Mouse (Mus musculus) spleen, adult 2 months (tissue): ENCODE measurements around the gene Phkb.

Source experiments
- CTCF ChIP-seq: fragments of 200-500 bp; IDR thresholded peaks from 2 replicates; pipeline ENCODE4 v1.5.1; 2011; ENCODE audit warnings: mild to moderate bottlenecking, inconsistent platforms; ENCODE audit not compliant: insufficient read depth, insufficient read length, insufficient replicate concordance; ENCODE audit errors: extremely low read depth
- POLR2A ChIP-seq: fragments of 200-500 bp; IDR thresholded peaks from 2 replicates; pipeline ENCODE4 v1.6.1; 2011; ENCODE audit warnings: low read depth, low read length, inconsistent platforms

DNA sequence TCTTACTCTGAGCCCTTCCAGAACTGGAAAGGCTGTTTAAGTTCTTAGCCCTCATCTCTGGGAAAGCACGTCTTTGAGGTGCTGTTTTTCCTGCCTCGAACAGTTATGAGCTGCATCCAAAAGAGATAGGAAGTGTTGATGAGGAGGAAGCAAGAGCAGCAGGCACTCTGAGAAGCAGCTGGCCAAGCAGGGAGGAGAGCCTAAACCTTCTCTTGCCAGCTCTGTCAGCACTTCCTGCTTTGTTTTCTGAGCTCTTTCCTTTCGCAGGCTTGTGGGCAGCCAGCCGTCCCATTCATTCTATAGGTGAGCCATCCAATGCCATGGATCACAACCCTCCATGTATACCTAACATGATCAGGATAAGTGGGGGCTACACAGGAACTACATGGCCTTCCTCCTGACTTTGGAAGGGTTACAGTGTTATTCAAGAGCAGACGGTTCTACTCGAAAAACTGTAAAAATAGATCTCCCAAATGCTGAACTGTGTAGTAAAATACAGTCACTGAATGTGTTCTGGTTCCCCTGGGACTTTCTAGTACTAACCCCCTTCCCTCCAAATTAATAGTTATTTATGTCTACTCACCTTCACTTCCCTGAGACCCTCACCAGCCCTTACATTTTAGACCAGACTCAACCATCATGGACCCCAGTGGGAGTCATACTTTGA lies 188.0 kb downstream of the Phkb start:
- no peak for TF ChIP-seq CTCF
- TF ChIP-seq POLR2A = no peak
